ENCODE assay signal across 15 mouse cellular contexts in the genomic region with DNA sequence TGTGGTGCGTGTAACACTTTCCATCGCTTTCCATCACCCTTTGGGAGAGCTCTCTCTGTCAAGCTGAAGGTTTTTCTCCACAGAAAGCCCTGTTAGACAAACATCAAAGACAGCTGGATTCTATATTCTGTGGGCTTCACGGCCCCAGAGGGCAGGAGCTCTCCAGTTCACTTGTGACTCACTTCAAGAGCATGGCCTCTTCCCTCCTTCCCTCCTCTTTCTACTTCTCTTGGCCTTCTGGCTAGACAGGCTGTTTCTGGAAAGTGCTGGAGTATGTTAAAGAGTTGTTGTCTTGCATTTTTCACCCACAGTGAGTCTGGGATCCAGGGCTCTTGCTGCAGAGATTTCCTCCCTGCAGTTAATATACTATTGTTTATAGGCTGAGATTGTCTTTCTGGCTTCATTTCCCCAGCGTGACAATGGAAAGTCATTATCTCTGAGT.
DNase-seq lines count a peak whose midpoint lies in the region; ATAC-seq and TF ChIP-seq lines count a peak whose summit lies in the region.
"Had no signal": no experiment of that assay in that cellular context is flagged by ENCODE, and none has a peak within 500 bp of the region (broad histone marks: within the 10 kb centered on the region; RNA-seq: fewer than 3 reads in every experiment).

No protein-coding gene starts in this region.

- intact Hi-C loops in heart, postnatal 36 days (cut with DNase I), result no loop called here

- no peak for ATAC-seq in heart, embryonic 13.5 days (ENCODE audit: extremely low read depth, insufficient number of reproducible peaks, low FRiP score, low TSS enrichment)
- ATAC-seq in hindbrain, embryonic 15.5 days (ENCODE audit: low FRiP score, low read depth), result no peak
- peak; percentile 91 for ATAC-seq in stomach, embryonic 15.5 days (ENCODE audit: insufficient read depth, low FRiP score, low read depth)
- ATAC-seq: forebrain, embryonic 14.5 days; inflammation-experienced regulatory T-cells, adult 6 months had no signal

- no peak overlapping the region for H3K9ac ChIP-seq in heart, embryonic 13.5 days
- H3K9ac ChIP-seq in hindbrain, embryonic 15.5 days, result no peak overlapping the region
- H3K9ac ChIP-seq in stomach, embryonic 15.5 days, result no peak overlapping the region
- H3K9ac ChIP-seq: limb, embryonic 15.5 days had no signal

- no peaks in the 10 kb centered on the region for H3K27me3 ChIP-seq in heart, embryonic 13.5 days (replicated peaks)
- no peaks in the 10 kb centered on the region for H3K27me3 ChIP-seq in hindbrain, embryonic 15.5 days
- H3K27me3 ChIP-seq in stomach, embryonic 15.5 days (replicated peaks), result no peaks in the 10 kb centered on the region
- H3K27me3 ChIP-seq in thymus, adult 2 months (ENCODE audit: control insufficient read depth, insufficient read depth, low read length), result no peaks in the 10 kb centered on the region
- H3K27me3 ChIP-seq: limb, embryonic 15.5 days had no signal

- H3K36me3 ChIP-seq in heart, embryonic 13.5 days, result peaks cover 2% of the 10 kb centered on the region; the same call in 1 of the 2 replicates
- H3K36me3 ChIP-seq in hindbrain, embryonic 15.5 days, result no peaks in the 10 kb centered on the region
- no peaks in the 10 kb centered on the region for H3K36me3 ChIP-seq in stomach, embryonic 15.5 days
- no peaks in the 10 kb centered on the region for H3K36me3 ChIP-seq in thymus, adult 2 months (ENCODE audit: control insufficient read depth, insufficient read depth, low read length)
- H3K36me3 ChIP-seq: limb, embryonic 15.5 days had no signal

- DNase-seq in heart, postnatal 36 days, result no peak
- peak; percentile 49 to 65 for DNase-seq in kidney, postnatal 4 days
- DNase-seq in kidney, postnatal 25 days, result no peak
- no peak for DNase-seq in cerebellum, adult 18-20 months
- no peak for DNase-seq in thymus, adult 2 months
- DNase-seq: adrenal gland, adult 2 months; cerebellum, postnatal 36 days; gastrocnemius, postnatal 25 days; right cerebral cortex, adult 18-20 months had no signal

- TF ChIP-seq POLR2A in thymus, adult 2 months (IDR thresholded peaks at IDR 0.05; ENCODE audit: control insufficient read depth, extremely low read depth, insufficient read depth, low read length, poor library complexity), result no peak

- peaks cover 48% of the 10 kb centered on the region for H3K4me1 ChIP-seq in heart, embryonic 13.5 days
- peaks cover 21% of the 10 kb centered on the region for H3K4me1 ChIP-seq in hindbrain, embryonic 15.5 days (replicated peaks)
- H3K4me1 ChIP-seq in stomach, embryonic 15.5 days, result no peaks in the 10 kb centered on the region
- H3K4me1 ChIP-seq in thymus, adult 2 months (replicated peaks; ENCODE audit: control insufficient read depth, insufficient read depth, low read length), result no peaks in the 10 kb centered on the region; the same call in 1 of the 2 replicates
- H3K4me1 ChIP-seq: limb, embryonic 15.5 days had no signal

- WGBS in heart, embryonic 13.5 days, result 42% methylated on average over 4 of the region's 4 CpGs
- 61% methylated on average over 4 of the region's 4 CpGs for WGBS in hindbrain, embryonic 15.5 days
- 32% methylated on average over 4 of the region's 4 CpGs for WGBS in stomach, embryonic 15.5 days
- WGBS in thymus, adult 2 months, result 93% methylated on average over 4 of the region's 4 CpGs

- no peak overlapping the region for H3K4me3 ChIP-seq in heart, embryonic 13.5 days
- no peak overlapping the region for H3K4me3 ChIP-seq in hindbrain, embryonic 15.5 days
- no peak overlapping the region for H3K4me3 ChIP-seq in stomach, embryonic 15.5 days (replicated peaks)
- H3K4me3 ChIP-seq in thymus, adult 2 months (ENCODE audit: control insufficient read depth, insufficient read depth, low read length), result no peak overlapping the region
- H3K4me3 ChIP-seq: limb, embryonic 15.5 days had no signal

- H3K27ac ChIP-seq in heart, embryonic 13.5 days (replicated peaks), result peak overlapping the region; percentile 60
- peak overlapping the region; percentile 36 for H3K27ac ChIP-seq in hindbrain, embryonic 15.5 days (replicated peaks)
- H3K27ac ChIP-seq in stomach, embryonic 15.5 days, result peak overlapping the region; percentile 67
- no peak overlapping the region for H3K27ac ChIP-seq in thymus, adult 2 months (ENCODE audit: control insufficient read depth, insufficient read depth, low read length)
- H3K27ac ChIP-seq: limb, embryonic 15.5 days had no signal

- TF ChIP-seq CTCF in thymus, adult 2 months (IDR thresholded peaks at IDR 0.05; ENCODE audit: borderline replicate concordance, control insufficient read depth, extremely low read depth, insufficient read depth, low read length, poor library complexity), result no peak

- H3K4me2 ChIP-seq in heart, embryonic 13.5 days, result no peak overlapping the region
- no peak overlapping the region for H3K4me2 ChIP-seq in hindbrain, embryonic 15.5 days
- H3K4me2 ChIP-seq in stomach, embryonic 15.5 days, result no peak overlapping the region
- H3K4me2 ChIP-seq: limb, embryonic 15.5 days had no signal

- no peaks in the 10 kb centered on the region for H3K9me3 ChIP-seq in heart, embryonic 13.5 days
- no peaks in the 10 kb centered on the region for H3K9me3 ChIP-seq in hindbrain, embryonic 15.5 days
- no peaks in the 10 kb centered on the region for H3K9me3 ChIP-seq in stomach, embryonic 15.5 days
- H3K9me3 ChIP-seq: limb, embryonic 15.5 days had no signal

Comparison
In these comparisons a context has a peak if more than half of its experiments do, and no peak if none do; other contexts are left out.
1. DNase-seq: peak in kidney, postnatal 4 days (2 of 2); none in heart, postnatal 36 days (0 of 2), kidney, postnatal 25 days (0 of 2), cerebellum, adult 18-20 months (0 of 2) and thymus, adult 2 months (single experiment).